Mouse (Mus musculus): ENCODE measurements around the gene Cdk14.

GRCm38 (mm10) chr5:4892734-4893133 lies 527.4 kb downstream of the Cdk14 start:
- TF ChIP-seq CTCF (IDR thresholded peaks at IDR 0.05; ENCODE audit: low read depth, low read length) (no peak), POLR2A (IDR thresholded peaks at IDR 0.05; ENCODE audit: insufficient read depth, low read length) (no peak), EP300 (IDR thresholded peaks at IDR 0.05; ENCODE audit: insufficient read depth, low read depth, low read length) (no peak)
